Mouse (Mus musculus) kidney, postnatal 14 days (tissue): ENCODE results near the gene 1700029J07Rik.
A peak's percentile ranks its signal among the peaks of the same experiment; 100 is the strongest.

Experiments
- DNase-seq: peaks from one replicate; pipeline ENCODE4 v3.0.0; 2022; ENCODE audit warnings: mixed read lengths

1700029J07Rik gene

DNA sequence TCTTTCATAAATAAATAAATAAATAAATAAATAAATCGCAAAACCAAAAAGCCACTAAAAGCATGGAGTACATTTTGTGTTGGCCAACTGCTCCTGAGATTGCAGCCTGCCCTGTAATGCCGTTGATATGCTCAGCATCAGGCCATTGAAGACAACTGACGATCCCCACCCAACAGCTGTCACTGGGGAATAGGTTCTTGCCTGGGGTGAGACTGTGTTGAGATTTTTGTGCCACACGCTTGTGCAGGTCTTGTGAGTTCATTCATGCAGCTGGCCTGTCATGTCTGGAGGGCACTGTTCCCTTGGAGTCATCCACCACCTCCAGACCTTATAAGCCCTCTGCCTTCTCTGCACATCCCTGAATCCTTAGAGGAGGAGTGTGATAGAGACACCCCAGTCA, 28.8 kb downstream of the 1700029J07Rik start:
- no peak for DNase-seq

DNA sequence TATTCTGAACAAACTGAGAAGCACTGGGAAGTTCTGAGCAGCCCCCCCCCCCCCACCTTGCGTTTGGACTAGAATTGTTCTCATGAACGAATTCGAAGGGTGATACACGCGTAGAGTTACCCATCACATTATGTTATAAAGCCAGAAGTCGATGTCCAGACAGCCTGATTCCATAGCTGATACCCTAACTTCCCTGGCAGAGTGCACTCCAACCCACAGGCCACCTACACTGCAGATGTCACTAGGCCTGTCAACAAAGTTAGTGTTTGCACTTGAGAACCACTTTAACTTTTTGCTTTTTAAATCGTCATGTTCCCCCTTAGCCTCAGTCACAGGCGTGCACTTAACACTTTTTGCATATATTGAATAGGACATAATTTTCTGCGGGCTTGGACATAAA, 38.1 kb downstream of the 1700029J07Rik start:
- no peak for DNase-seq

DNA sequence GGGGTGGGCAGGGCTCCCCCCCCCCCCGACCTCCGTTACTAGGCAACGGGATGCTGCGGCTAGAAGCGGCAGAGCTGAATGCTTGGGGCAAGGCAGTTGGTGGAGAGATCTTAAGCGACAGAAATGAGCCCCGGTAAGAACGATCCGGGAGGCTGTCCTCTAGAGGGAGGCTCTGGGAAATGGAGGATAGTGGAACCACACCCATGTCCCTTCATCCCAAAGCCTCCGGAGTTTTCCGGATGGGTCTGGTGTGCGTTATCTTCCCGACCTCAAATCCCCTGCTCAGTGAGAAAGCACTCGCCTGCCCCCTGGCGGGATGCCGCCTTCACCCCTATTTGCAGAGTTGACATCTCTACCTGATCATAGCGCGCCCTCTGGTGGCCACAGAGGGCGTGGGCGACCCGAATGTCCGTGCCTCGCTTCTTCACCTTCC, 40.5 kb downstream of the 1700029J07Rik start, which contains the start of gene Ccdc110:
Gene Ccdc110 (plus strand): TSS at position 38 of the 433 bp plus-strand sequence.
- DNase-seq = peak; percentile 94

DNA sequence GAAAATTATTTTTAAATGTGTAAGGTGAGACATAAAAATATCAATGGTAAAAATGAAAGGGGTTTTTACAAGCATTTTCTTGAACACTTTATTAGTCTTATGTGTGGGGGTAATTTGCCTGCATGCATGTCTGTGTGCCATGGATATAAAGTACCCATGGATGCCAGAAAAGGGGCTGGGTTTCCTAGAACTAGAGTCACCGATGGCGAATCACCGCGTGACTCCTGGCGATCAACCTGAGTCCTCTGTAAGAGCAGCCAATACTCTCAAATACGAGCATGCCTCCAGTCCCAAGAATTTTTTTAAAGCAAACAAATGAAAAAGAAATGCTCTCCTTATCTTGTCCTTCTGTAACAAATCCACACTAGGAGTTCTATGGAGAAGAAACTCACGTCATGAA, 52.9 kb downstream of the 1700029J07Rik start:
- no peak for DNase-seq

DNA sequence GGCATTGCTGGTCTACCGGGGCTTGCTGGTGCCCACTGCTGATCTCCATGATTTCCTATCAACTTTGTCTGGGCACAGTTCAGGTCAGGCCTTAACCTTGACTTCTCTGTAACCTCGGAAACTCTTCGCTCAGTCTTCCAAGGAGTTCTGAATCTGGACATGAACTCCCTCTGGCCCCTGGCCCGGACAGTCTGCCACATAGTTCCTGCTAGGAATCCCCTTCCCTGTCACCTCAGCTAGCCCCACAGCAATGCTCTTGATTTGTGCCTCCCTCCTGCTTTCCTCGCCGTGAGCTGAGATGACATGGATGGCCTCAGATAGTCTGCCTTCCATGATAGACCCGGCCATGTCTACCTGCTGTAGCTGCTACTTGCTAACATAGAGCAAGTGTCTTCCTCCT, 54.7 kb downstream of the 1700029J07Rik start:
- DNase-seq = no peak

DNA sequence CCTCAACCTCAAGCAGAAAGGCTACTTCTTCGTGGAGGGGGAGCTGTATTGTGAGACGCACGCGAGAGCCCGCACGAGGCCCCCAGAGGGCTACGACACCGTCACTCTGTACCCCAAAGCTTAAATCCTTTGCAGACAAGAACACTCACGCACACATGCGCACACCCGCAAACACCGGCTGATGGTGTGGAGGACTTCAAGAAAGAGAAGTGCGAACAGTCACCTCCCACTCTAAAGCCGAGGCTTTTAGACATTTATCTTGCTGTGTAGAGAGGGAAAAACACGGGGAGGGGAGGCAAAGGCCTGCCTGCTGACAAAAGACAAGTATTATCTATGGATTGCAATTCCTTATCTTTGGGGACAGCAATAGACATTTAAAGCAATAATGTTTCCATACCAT, 56.2 kb downstream of the 1700029J07Rik start:
- DNase-seq = no peak

DNA sequence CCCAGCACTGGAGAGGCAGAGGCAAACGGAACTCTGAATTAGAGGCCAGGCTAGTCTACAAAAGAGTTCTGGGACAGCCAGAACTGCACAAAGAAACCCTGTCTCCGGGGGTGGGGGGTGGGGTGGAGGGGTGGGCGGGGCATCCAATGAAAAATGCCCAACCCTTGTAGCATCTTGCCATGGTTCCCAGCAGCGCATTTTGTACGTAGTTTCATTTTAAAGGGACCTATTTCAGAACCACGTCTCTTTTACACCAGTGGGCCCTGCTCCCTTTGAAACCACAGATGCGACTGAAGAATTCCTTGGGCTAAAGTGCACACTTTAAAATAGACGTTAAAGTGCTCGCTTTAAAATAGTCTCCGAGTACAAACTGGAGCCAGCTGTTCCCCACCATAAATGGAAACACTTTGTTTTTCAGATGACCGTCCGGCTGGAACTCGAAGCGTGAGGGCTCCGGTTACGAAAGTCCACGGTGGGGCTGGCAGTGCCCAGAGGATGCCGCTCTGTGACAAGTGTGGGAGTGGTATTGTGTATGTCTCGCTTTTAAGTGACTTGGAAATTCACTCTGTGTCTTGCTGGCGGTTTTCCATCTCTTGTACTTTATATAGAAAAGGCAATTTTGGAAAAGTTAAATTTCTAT, 57.9 kb downstream of the 1700029J07Rik start:
- DNase-seq = no peak

DNA sequence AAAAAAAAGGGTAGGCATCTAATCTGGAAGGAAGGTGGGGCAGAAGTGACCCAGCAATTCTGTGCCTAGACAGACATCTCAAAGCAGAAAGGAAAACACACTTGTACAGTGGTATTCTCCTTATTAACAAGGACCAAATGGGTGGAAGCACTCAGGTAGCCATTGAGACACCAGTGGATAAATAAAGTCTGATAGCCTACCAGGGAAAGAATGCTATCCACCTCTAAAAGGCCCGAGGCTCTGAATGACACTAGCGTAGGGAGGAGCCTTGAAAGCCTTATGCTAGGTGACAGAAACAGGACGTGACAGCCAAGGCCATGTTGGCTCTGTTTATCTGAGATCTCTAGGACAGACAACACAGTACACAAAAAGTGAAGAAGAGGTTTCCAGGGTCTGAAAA, 58.6 kb downstream of the 1700029J07Rik start:
- no peak for DNase-seq

DNA sequence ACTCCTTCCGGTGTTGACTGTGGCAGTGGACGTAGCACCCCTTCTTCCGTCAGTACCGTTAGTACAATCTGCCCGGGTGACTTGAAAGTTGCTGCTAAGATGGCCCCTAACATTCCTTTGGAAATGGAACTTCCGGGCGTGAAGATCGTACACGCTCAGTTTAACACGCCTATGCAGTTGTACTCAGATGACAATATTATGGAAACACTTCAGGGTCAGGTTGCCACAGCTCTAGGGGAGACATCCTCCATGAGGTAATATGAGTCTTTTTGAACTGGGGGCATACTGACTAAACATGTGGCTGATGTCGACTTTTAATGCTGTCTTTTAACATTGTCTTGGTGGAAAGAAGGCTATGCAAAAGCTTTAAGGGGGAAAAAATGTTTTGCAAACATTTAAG, 61.3 kb downstream of the 1700029J07Rik start:
- DNase-seq = no peak

DNA sequence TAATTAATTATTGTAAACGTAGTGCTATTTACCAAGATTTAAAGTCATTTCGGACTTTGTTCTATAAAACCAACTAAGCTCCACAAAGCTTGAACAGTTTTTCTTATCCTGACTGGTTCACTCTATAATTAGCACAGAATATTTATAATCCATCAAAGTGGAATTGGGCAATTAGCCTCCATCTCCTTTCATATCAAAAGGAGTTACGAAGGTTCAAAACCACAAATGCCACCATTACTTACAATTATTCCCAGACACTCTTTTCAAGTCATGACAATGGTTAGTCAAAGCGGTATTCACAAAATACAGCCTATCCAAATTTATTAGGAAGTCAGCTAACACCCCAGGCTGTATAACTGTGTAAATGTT, 68.8 kb downstream of the 1700029J07Rik start:
- DNase-seq = no peak

DNA sequence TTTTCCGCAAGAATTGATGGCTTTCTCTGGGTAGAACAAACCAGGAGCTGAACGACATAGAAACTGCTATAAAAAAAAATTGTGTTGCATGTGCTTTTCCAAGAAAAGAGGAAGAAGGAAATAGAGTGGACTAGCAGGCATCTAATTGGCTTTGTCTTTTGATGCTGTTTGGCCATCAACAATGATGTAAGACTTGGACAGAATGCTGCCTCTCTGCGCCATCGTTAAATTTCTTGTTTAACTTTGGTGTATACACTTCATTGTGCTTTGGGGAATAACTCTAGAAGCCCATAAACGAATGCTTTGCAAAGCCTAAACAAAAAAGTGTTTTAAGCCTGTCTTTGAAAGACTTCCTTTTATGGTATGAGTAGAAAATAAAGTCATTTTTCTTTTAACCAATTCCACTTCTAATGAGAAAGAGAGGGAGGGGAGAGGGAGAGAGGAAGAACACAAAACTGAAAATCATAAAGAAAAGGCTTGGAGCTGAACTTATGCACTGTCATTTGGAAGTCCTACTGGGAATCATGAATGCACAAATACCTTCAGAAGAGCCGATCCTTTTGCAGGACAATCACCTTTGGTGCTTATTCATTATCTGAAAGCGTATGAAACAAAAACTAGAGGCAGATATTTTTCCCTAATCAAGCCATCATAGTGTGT, 69.3 kb downstream of the 1700029J07Rik start:
- no peak for DNase-seq

DNA sequence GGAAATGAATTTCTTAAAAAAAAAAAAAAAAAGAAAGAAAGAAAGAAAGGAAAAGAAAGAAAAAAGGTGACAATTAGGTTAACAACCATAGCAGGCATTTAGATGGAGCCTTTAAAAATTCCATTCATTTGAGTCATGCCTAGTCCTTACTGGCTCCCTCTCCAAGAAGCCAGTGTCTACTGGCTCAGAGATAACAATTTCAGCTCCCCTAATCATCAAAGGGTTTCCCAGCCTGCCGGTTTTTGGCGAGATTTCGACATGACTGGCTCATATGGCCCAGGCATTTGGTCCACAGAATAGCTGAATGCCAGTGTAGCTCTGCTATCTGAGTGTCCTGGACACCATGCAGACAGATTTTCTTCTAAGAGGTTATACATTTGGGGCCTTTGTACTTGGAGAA, 71.4 kb downstream of the 1700029J07Rik start:
- no peak for DNase-seq
